Mouse (Mus musculus) large intestine, adult 2 months (tissue): ENCODE measurements at regions not wholly inside any gene's neighbourhood (a gene's known extent, or its start where the extent isn't known, plus 50 kb on each side); places are given as distances from the start of the nearest gene placed in this dataset.

Experiments used
- DNase-seq: peaks from one replicate; pipeline ENCODE4 v3.0.0-alpha.2; 2012; ENCODE audit warnings: low read depth, low spot score
- WGBS: fragments of 180-500 bp; shearing (Covaris S2); methylation state at CpG from one replicate; pipeline ENCODE4 v1.1.7; 2018; 5-methylcytosine and 5-hydroxymethylcytosine counted together

GRCm38 (mm10) chr8:26351643-26352540 lies 232.6 kb downstream of the Gm45692 start:
- no peak for DNase-seq
- WGBS = 12% methylated on average over 21 of the region's 21 CpGs

GRCm38 (mm10) chr8:26352541-26353010 lies 233.2 kb downstream of the Gm45692 start:
- DNase-seq = no peak
- 44% methylated on average over 9 of the region's 9 CpGs for WGBS

- DNase-seq = no peak
- WGBS = 61% methylated on average over 3 of the region's 3 CpGs
These were observed 234.1 kb downstream of the Gm45692 start for GRCm38 (mm10) chr8:26353476-26353875.

GRCm38 (mm10) chr8:26354516-26354915 lies 235.2 kb downstream of the Gm45692 start:
- DNase-seq = no peak

GRCm38 (mm10) chr8:26356801-26357200 lies 237.5 kb downstream of the Gm45692 start:
- 79% methylated on average over 8 of the region's 8 CpGs for WGBS
- no peak for DNase-seq

More at GRCm38 (mm10) chr8:26354516-26354915, 235.2 kb downstream of the Gm45692 start:
- WGBS = 51% methylated on average over 4 of the region's 4 CpGs

GRCm38 (mm10) chr8:26358711-26359136 lies 239.4 kb downstream of the Gm45692 start:
- DNase-seq = no peak
- 84% methylated on average over 13 of the region's 13 CpGs for WGBS

GRCm38 (mm10) chr8:26362366-26362765 lies 243.0 kb downstream of the Gm45692 start:
- no peak for DNase-seq
- 77% methylated on average over 5 of the region's 5 CpGs for WGBS

- 83% methylated on average over 4 of the region's 4 CpGs for WGBS
- no peak for DNase-seq
These were observed 244.3 kb downstream of the Gm45692 start for GRCm38 (mm10) chr8:26363616-26364015.

- no peak for DNase-seq
These were observed 245.3 kb downstream of the Gm45692 start for GRCm38 (mm10) chr8:26364637-26365036.

GRCm38 (mm10) chr8:26380668-26381067 lies 261.3 kb downstream of the Gm45692 start:
- peak; percentile 29 for DNase-seq
- WGBS = 32% methylated on average over 3 of the region's 3 CpGs

More at GRCm38 (mm10) chr8:26364637-26365036, 245.3 kb downstream of the Gm45692 start:
- 48% methylated on average over 4 of the region's 4 CpGs for WGBS

- no peak for DNase-seq
- WGBS = 88% methylated on average over 7 of the region's 7 CpGs
These were observed 263.1 kb downstream of the Gm45692 start for GRCm38 (mm10) chr8:26382426-26382825.

- DNase-seq = no peak
- WGBS = 38% methylated on average over 3 of the region's 3 CpGs
These were observed 264.6 kb downstream of the Gm45692 start for GRCm38 (mm10) chr8:26383886-26384285.

GRCm38 (mm10) chr8:26384305-26384993 lies 265.1 kb downstream of the Gm45692 start:
- WGBS = 5% methylated on average over 3 of the region's 3 CpGs
- DNase-seq = peak; percentile 16

- WGBS = 26% methylated on average over 6 of the region's 6 CpGs
- no peak for DNase-seq
These were observed 265.6 kb downstream of the Gm45692 start for GRCm38 (mm10) chr8:26384994-26385345.

GRCm38 (mm10) chr8:26395061-26395460 lies 275.7 kb downstream of the Gm45692 start:
- WGBS = 38% methylated on average over 6 of the region's 6 CpGs
- no peak for DNase-seq

- WGBS = 82% methylated on average over 6 of the region's 6 CpGs
- DNase-seq = no peak
These were observed 300.7 kb downstream of the Gm45692 start for GRCm38 (mm10) chr8:26420002-26420401.

- no peak for DNase-seq
- 88% methylated on average over 10 of the region's 10 CpGs for WGBS
These were observed 301.2 kb downstream of the Gm45692 start for GRCm38 (mm10) chr8:26420536-26420935.

- DNase-seq = no peak
- WGBS = 94% methylated on average over 7 of the region's 7 CpGs
These were observed 308.0 kb downstream of the Gm45692 start for GRCm38 (mm10) chr8:26427311-26427710.

- WGBS = 84% methylated on average over 8 of the region's 8 CpGs
- no peak for DNase-seq
These were observed 310.5 kb downstream of the Gm45692 start for GRCm38 (mm10) chr8:26429751-26430327.
